Mouse (Mus musculus) frontal cortex, adult (tissue): ENCODE measurements at regions not wholly inside any gene's neighbourhood (a gene's known extent, or its start where the extent isn't known, plus 50 kb on each side); places are given as distances from the start of the nearest gene placed in this dataset.

ENCODE experiments used
- ATAC-seq: cut with Nextera tagmentation; 2 replicates; pipeline ENCODE4 v1.9.2; 2017; ENCODE audit warnings: mild to moderate bottlenecking, moderate library complexity, mixed read lengths; ENCODE audit not compliant: low TSS enrichment

GRCm38 (mm10) chr1:90343492-90343891 lies 139.7 kb downstream of the Ackr3 start:
- ATAC-seq: no peak

GRCm38 (mm10) chr1:90347032-90347431 lies 143.3 kb downstream of the Ackr3 start:
- ATAC-seq: peak; percentile 59

DNA sequence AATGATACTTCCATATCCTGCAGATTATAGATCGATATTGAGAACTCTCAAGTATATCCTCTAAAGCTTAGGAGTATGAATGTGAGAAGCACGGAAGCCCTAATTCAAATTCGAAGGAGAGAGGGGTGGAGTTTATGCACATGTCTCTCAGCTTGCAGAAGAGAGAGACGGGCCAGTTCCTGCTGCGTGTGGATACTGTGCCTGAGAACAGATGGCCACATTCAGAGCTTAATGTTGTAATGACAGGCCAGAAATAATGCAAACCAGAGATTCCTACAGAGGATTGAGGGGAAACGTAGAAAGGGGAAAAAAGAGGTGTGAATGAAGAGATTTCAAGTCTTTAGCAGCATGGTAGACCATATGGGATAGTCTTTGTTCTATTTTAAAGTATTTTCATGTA lies 145.8 kb downstream of the Ackr3 start:
- peak; percentile 74 for ATAC-seq

DNA sequence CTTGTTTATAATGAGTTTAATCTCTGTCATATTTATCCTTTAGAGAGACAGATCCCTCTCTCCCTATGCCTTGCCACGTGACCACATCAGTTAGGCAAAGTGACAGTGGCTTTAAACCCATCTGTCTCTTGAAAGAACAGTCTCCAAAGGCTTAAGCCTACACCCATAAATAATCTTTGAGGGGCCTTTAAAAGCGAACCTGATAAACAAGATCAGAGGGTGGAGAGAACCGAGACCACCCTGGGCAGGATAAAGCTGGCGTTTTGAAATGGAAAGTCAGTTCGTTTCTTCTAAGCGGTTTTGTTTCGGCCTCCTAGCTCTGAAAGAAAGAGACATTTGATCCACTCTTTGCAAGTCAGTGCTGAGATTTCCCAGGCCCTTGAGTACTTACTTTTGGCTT lies 149.5 kb downstream of the Ackr3 start:
- ATAC-seq: no peak

GRCm38 (mm10) chr1:90356567-90356966 lies 152.8 kb downstream of the Ackr3 start:
- peak; percentile 89 for ATAC-seq

- ATAC-seq: no peak
These were observed 153.6 kb downstream of the Ackr3 start for GRCm38 (mm10) chr1:90357391-90357790.

- ATAC-seq: no peak
These were observed 155.2 kb downstream of the Ackr3 start for GRCm38 (mm10) chr1:90358971-90359370.

GRCm38 (mm10) chr1:90360065-90360464 lies 156.3 kb downstream of the Ackr3 start:
- ATAC-seq: no peak

DNA sequence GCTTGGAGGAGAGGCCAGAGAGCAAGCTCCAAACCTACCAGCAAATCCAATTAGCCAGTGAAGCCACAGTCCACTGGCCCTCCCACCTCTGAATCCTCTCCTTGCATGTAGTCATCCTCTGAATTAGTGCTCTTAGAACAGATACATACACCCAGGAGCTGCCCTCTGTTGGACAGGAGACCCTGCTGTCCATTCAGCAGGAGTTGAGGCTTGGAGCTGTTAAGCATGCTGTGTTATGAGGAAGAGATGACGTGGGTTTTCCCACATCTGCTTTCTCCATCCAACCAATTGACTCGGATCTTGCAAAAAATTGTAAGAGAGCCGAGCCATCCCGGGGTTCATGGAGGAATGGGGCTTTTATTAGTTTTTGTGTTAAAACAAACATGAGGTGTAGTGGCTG lies 160.7 kb downstream of the Ackr3 start:
- no peak for ATAC-seq

GRCm38 (mm10) chr1:90368581-90368980 lies 164.8 kb downstream of the Ackr3 start:
- 0 out of 2 replicates have a peak, but pooled peaks have one; percentile 22 for ATAC-seq

- no peak for ATAC-seq
These were observed 165.5 kb downstream of the Ackr3 start for GRCm38 (mm10) chr1:90369287-90369686.

DNA sequence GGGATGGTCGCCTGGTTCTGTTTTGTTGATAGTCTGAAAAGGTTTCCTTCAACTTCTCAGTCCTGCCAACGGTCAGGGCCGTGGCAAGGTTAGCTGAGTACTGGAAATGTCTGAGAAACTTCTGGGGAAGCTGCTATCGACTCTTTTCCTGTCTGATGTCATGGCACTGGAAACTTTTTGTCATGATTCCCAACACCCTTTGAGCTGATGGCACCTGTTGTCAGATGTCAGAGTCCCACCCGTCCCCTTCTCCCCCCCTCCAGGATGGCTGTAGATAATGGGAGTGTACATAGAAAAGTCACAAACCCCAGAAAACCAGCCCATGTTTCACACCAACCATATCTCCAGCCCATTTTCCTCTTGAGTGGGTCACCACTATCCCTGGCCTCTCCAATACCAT lies 167.0 kb downstream of the Ackr3 start:
- no peak for ATAC-seq

GRCm38 (mm10) chr1:90373001-90373400 lies 169.2 kb downstream of the Ackr3 start:
- no peak for ATAC-seq

DNA sequence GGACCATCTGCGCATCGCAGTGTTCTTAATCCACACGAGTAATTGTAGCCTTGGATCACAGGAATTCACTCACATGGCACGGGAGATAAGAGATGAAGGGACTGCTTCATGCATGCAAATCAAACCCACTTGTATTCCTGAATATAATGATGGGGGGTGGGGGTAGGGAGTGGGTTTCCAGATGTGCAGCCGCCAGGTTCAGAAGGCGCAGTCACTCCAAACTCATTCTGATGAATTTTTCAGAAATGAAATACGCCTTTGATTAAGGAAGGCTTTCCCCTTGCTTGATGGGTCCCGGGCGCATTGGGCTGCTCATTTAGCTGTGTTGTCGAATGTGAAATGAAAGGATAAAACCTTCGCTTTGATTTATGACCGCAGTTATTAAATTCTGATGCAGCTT lies 170.7 kb downstream of the Ackr3 start:
- ATAC-seq: no peak

GRCm38 (mm10) chr1:90380034-90380705 lies 176.4 kb downstream of the Ackr3 start:
- ATAC-seq: peak; percentile 67

DNA sequence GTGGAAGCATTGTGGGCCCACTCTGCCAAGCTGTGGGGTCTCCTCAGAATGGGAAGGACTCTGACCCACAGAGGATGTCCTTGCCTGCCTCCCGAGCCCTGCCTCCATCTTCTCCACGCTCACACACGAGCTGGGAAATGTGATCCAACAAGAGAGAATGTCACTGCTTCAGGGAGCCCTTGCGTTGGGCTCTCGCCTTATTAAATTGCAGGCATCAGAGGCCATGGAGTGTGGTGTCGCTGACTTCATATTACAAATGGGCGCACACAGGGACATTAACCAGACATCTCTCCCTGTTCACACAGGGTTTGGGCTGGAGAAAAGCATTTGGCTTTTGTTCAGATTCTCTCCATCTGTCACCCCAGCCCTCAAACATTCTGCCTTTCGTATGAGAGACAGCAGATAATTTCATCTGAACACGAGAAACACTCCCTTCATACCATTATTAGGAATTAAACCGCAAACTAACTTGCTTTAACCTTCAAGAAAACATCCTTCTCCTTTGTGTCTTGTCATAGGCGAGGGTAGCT lies 179.2 kb downstream of the Ackr3 start:
- ATAC-seq: no peak

DNA sequence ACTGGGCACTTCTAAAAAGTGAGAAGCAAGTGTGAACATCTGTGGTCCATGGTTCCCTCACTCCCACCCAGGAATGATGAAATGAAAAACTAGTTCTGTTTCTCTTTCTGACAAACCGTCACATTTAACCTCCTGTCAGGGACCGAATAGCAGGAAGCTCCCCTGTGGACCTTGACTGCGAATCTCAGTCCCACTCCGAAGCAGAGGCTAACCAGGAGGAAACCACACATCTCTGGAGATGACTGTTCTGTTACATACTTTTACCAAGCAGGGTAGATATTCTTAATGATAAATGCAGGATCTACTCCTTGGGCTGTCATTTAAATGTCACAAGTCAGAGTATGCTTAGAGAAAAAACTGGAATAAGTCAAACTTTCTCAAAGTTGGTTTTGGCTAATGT lies 181.2 kb downstream of the Ackr3 start:
- no peak for ATAC-seq

- no peak for ATAC-seq
These were observed 183.0 kb downstream of the Ackr3 start for GRCm38 (mm10) chr1:90386792-90387191.

DNA sequence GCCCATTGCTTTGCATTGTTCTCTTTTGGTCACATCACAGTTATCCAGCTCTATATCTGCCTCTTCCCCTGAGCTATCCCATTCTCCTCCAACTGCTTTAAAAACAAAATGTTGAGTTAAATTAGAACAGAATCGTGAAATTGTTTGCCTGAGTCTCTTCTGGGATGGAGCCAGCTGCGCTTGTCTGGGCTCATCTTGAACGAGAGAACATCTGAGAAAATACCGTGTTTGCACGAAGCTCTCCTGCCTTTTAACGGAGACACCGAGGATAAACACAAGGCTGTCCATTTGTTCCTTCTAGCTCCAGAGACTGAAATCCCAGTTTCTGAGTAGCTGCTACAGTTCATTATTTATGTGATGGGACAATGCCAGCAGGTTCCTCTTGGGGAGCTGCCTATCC lies 186.6 kb downstream of the Ackr3 start:
- peak; percentile 34; the same call in 1 of the 2 replicates for ATAC-seq

GRCm38 (mm10) chr1:90393861-90394260 lies 190.1 kb downstream of the Ackr3 start:
- ATAC-seq: no peak

DNA sequence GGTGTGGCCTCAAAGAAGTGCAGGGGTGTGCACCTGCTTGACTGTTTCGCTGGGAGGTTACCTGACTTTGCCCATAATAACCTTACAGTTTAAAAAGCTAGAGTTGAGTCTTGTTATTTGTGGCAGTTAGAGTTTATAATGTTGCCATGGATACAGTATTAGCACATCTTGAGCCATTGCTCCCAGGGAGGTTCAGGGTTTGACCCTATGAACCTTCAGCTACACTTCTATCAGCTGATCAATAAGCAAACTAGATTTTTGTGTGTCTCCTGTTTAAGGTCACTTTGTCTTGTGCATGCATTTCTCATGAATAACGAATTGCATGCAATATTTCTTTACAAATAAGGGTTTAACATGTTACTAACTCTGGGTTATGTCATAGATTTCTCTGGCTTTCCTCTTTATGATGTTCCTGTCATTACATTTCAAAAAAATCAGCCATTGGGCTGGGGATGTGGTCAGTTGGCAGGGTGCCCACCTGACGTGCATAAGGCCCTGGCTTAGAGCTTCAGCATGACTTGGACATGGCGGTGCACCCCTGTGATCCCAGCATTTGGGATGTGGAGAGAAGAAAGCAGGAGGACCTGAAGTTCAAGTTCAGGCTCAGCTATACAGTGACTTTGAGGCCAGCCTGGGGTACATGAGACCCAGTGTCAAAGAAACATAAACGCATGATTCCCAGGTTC lies 191.7 kb downstream of the Ackr3 start:
- no peak for ATAC-seq

DNA sequence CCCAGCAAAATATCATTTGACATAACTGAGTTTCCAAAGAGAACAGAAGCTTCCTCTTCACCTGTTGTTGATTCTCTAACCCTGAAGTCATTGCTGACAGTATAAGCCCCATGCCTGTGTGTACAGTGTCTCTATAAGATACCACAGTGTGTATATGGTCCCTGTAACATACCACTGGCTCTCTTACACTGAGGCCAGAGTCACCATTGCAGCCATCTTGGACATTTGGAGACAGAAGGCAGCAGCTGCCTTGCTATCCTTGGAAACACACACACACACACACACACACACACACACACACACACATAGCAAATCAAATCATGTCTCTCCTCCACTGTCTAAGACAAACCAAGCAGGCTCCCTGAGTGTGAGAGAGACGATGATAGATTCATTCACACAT lies 192.9 kb downstream of the Ackr3 start:
- no peak for ATAC-seq

DNA sequence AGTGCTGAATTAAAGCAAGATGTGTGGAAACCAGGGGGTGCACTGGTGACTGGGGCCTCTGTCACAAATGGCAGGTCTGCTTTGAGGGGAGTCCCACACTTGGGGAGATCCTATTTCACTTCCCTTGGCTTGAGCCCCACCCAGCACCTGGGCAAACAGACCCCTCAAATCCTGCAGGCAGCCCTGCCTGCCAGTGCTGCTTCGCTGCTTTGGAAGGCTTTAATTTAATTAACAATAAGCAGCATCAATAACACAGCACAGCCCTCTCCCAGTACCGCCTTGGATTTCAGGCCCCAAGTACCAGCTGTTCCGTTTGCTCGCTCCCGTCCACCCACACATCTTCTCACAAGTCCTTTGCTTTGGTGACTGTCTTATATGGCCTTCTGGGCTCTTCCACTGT lies 193.6 kb downstream of the Ackr3 start:
- ATAC-seq: 0 out of 2 replicates have a peak, but pooled peaks have one; percentile 47
